Mouse (Mus musculus): Measurements from ENCODE around the gene Psmb2. TPM values are rescaled to one million over a fixed set of nuclear protein-coding genes. Genes with fewer than 3 reads are reported as not detected.

Psmb2 gene
- total RNA-seq (2021) (100 to 1,000 TPM; 159 to 189 TPM), polyA plus RNA-seq (2012; rRNA removed) (133 and 175 TPM in 2 replicates)
- long read RNA-seq, transcript Psmb2-201 (6 exons, 859 nt), result major isoform, 156 of 163 reads
- long read RNA-seq, partial matches to known transcripts, result 1 of 163 reads
- long read RNA-seq, other reads (novel, unspliced or antisense), result 4 of 163 reads

GRCm38 (mm10) chr4:126677054-126678003 is at the start of gene Psmb2:
TSS of gene Psmb2 (plus strand) at chr4:126677630.
- peak; percentile 98 for DNase-seq

- DNase-seq, result no peak
Observed at GRCm38 (mm10) chr4:126631922-126632321, 45.5 kb upstream of the Psmb2 start.

- no peak for DNase-seq
Observed at GRCm38 (mm10) chr4:126632668-126633067, 44.8 kb upstream of the Psmb2 start.

GRCm38 (mm10) chr4:126636330-126636729 is 41.1 kb upstream of the Psmb2 start:
- no peak for DNase-seq

- DNase-seq, result no peak
Observed at GRCm38 (mm10) chr4:126637446-126637845, 40.0 kb upstream of the Psmb2 start.

GRCm38 (mm10) chr4:126639339-126639738 is 38.1 kb upstream of the Psmb2 start:
- no peak for DNase-seq

- no peak for DNase-seq
Observed at GRCm38 (mm10) chr4:126641901-126642300, 35.5 kb upstream of the Psmb2 start.

- no peak for DNase-seq
Observed at GRCm38 (mm10) chr4:126643815-126644214, 33.6 kb upstream of the Psmb2 start.

GRCm38 (mm10) chr4:126644333-126644963 is 33.0 kb upstream of the Psmb2 start:
- DNase-seq, result no peak

GRCm38 (mm10) chr4:126647996-126648910 is 29.2 kb upstream of the Psmb2 start:
- no peak for DNase-seq

GRCm38 (mm10) chr4:126653148-126653547 is 24.3 kb upstream of the Psmb2 start:
- DNase-seq, result no peak

- no peak for DNase-seq
Observed at GRCm38 (mm10) chr4:126655356-126655755, 22.1 kb upstream of the Psmb2 start.

- no peak for DNase-seq
Observed at GRCm38 (mm10) chr4:126661249-126661648, 16.2 kb upstream of the Psmb2 start.

GRCm38 (mm10) chr4:126667075-126667474 is 10.4 kb upstream of the Psmb2 start:
- DNase-seq, result no peak

GRCm38 (mm10) chr4:126682298-126682697 is 4.9 kb downstream of the Psmb2 start:
- no peak for DNase-seq

- DNase-seq, result no peak
Observed at GRCm38 (mm10) chr4:126683084-126683483, 5.7 kb downstream of the Psmb2 start.

- no peak for DNase-seq
Observed at GRCm38 (mm10) chr4:126689457-126689856, 12.0 kb downstream of the Psmb2 start.

GRCm38 (mm10) chr4:126693021-126693420 is 15.6 kb downstream of the Psmb2 start:
- no peak for DNase-seq

- no peak for DNase-seq
Observed at GRCm38 (mm10) chr4:126696908-126697307, 19.5 kb downstream of the Psmb2 start.

GRCm38 (mm10) chr4:126706630-126707438 is 29.4 kb downstream of the Psmb2 start:
- no peak for DNase-seq

GRCm38 (mm10) chr4:126707439-126707826 is 30.0 kb downstream of the Psmb2 start:
- no peak for DNase-seq

All from adrenal gland, adult 2 months (tissue).